Mouse (Mus musculus) forebrain, postnatal 0 days (tissue): ENCODE measurements around the gene Arid5b. TPM values are rescaled to one million over a fixed set of nuclear protein-coding genes. Genes with fewer than 3 reads are reported as not detected.

ENCODE experiments used
- ATAC-seq: fragments of 200-750 bp; cut with Nextera tagmentation; 2 replicates; pipeline ENCODE4 v1.8.0; 2017; ENCODE audit warnings: mild to moderate bottlenecking, moderate library complexity
- DNase-seq: peaks from one replicate; pipeline ENCODE4 v3.0.0-alpha.2; 2015
- H3K27ac ChIP-seq: fragments of 300-500 bp; sonication (generic); 2 replicates; pipeline ENCODE4 v1.5.1; 2014; ENCODE audit warnings: low read depth, mild to moderate bottlenecking, antibody characterized with exemption, low read length, moderate library complexity, mixed read lengths
- H3K27me3 ChIP-seq: fragments of 300-500 bp; sonication (generic); 2 replicates; pipeline ENCODE4 v1.6.1; 2014; ENCODE audit warnings: mild to moderate bottlenecking, low read length, mixed read lengths; ENCODE audit not compliant: insufficient read depth
- H3K36me3 ChIP-seq: fragments of 300-500 bp; sonication (generic); 2 replicates; pipeline ENCODE4 v1.6.1; 2014; ENCODE audit warnings: mild to moderate bottlenecking, moderate library complexity; ENCODE audit not compliant: insufficient read depth
- H3K4me1 ChIP-seq: fragments of 300-500 bp; sonication (generic); 2 replicates; pipeline ENCODE4 v1.6.1; 2014; ENCODE audit warnings: antibody characterized with exemption; ENCODE audit not compliant: insufficient read depth
- H3K4me2 ChIP-seq: fragments of 300-500 bp; sonication (generic); 2 replicates; pipeline ENCODE4 v1.6.1; 2014; ENCODE audit warnings: low read depth, mild to moderate bottlenecking, moderate library complexity
- H3K4me3 ChIP-seq: fragments of 300-500 bp; sonication (generic); 2 replicates; pipeline ENCODE4 v1.5.1; 2014; ENCODE audit warnings: low read depth, low read length, mixed read lengths
- H3K9ac ChIP-seq: fragments of 300-500 bp; sonication (generic); 2 replicates; pipeline ENCODE4 v1.6.1; 2014; ENCODE audit warnings: mild to moderate bottlenecking
- H3K9me3 ChIP-seq: fragments of 300-500 bp; sonication (generic); 2 replicates; pipeline ENCODE4 v1.6.1; 2016; ENCODE audit warnings: low read length
- CTCF ChIP-seq: sonication (generic); IDR thresholded peaks from 2 replicates; pipeline ENCODE4 v1.5.1; 2016; ENCODE audit warnings: antibody characterized with exemption, control low read depth, low read depth
- WGBS: fragments of 180-500 bp; shearing (Covaris S2); extraction: QIAGEN DNeasy Blood & Tissue Kit; methylation state at CpG from one replicate; pipeline ENCODE4 v1.1.7; 2014; 5-methylcytosine and 5-hydroxymethylcytosine counted together
- polyA plus RNA-seq: library from polyadenylated mRNA; unstranded; fragments of >200 nt; fragmentation: Nextera tagmentation; extraction: Ambion mirVana; gene quantifications from 2 replicates; pipeline ENCODE4 v1.2.1, GENCODE M21; 2015
- total RNA-seq: library from RNA; depleted of rRNA; stranded (reverse); fragments of >200 nt; gene quantifications from 2 replicates; pipeline ENCODE4 v1.2.3, GENCODE M21; 2014

Arid5b gene
- total and polyA plus RNA-seq, 2 experiments from 2014 or later: 14.3 to 14.5 TPM

- Histone ChIP-seq H3K9ac (no peak overlapping the region), H3K4me2 (no peak overlapping the region), H3K4me3 (no peak overlapping the region), H3K27ac (no peak overlapping the region), H3K27me3 (no peaks in the 10 kb centered on the region), H3K4me1 (peaks cover under 1% of the 10 kb centered on the region; the same call in 1 of the 2 replicates), H3K9me3 (no peaks in the 10 kb centered on the region), H3K36me3 (no peaks in the 10 kb centered on the region)
- TF ChIP-seq CTCF: no peak
- ATAC-seq (no peak), DNase-seq (no peak)
- 46% methylated on average over 6 of the region's 6 CpGs for WGBS
Observed at GRCm38 (mm10) chr10:68043973-68044372, 234.6 kb downstream of the Arid5b start.
